Mouse (Mus musculus) lung, embryonic 15.5 days (tissue): Measurements from ENCODE around the gene Hoxd12. TPM values are rescaled to one million over a fixed set of nuclear protein-coding genes. Genes with fewer than 3 reads are reported as not detected.
A peak's percentile ranks its signal among the peaks of the same experiment; 100 is the strongest.

Experiments used
- ATAC-seq: fragments of 200-750 bp; cut with Nextera tagmentation; 2 replicates; pipeline ENCODE4 v1.8.0; 2017; ENCODE audit warnings: moderate number of reproducible peaks, borderline replicate concordance; ENCODE audit not compliant: low FRiP score, low TSS enrichment; ENCODE audit errors: extremely low read depth
- H3K27ac ChIP-seq: fragments of 300-500 bp; sonication (generic); 2 replicates; pipeline ENCODE4 v1.5.1; 2015; ENCODE audit warnings: moderate library complexity, mild to moderate bottlenecking, inconsistent platforms
- H3K27me3 ChIP-seq: fragments of 300-500 bp; sonication (generic); 2 replicates; pipeline ENCODE4 v1.6.1; 2015; ENCODE audit warnings: inconsistent platforms
- H3K36me3 ChIP-seq: fragments of 300-500 bp; sonication (generic); 2 replicates; pipeline ENCODE4 v1.6.1; 2015; ENCODE audit warnings: inconsistent platforms
- H3K4me1 ChIP-seq: fragments of 300-500 bp; sonication (generic); 2 replicates; pipeline ENCODE4 v1.6.1; 2015; ENCODE audit warnings: inconsistent platforms
- H3K4me2 ChIP-seq: fragments of 300-500 bp; sonication (generic); 2 replicates; pipeline ENCODE4 v1.6.1; 2015; ENCODE audit warnings: inconsistent platforms, mild to moderate bottlenecking, moderate library complexity
- H3K4me3 ChIP-seq: fragments of 300-500 bp; sonication (generic); 2 replicates; pipeline ENCODE4 v1.5.1; 2015; ENCODE audit warnings: mild to moderate bottlenecking, inconsistent platforms
- H3K9ac ChIP-seq: fragments of 300-500 bp; sonication (generic); 2 replicates; pipeline ENCODE4 v1.6.1; 2015; ENCODE audit warnings: inconsistent platforms
- H3K9me3 ChIP-seq: fragments of 300-500 bp; sonication (generic); 2 replicates; pipeline ENCODE4 v1.6.1; 2016; ENCODE audit warnings: inconsistent platforms
- WGBS: fragments of 180-500 bp; shearing (Covaris S2); methylation state at CpG from one replicate; pipeline ENCODE4 v1.1.7; 2015; 5-methylcytosine and 5-hydroxymethylcytosine counted together
- polyA plus RNA-seq: library from polyadenylated mRNA; unstranded; fragments of >200 nt; fragmentation: Nextera tagmentation; extraction: Ambion mirVana; gene quantifications from 2 replicates; pipeline ENCODE4 v1.2.1, GENCODE M21; 2015

The Hoxd12 gene
- polyA plus RNA-seq, 1 experiment from 2014 or later: not detected

- no peaks in the 10 kb centered on the region for H3K9me3 ChIP-seq
- H3K4me2 ChIP-seq: no peak overlapping the region
- WGBS: 3% methylated on average over 62 of the region's 62 CpGs
- H3K9ac ChIP-seq: no peak overlapping the region
- H3K36me3 ChIP-seq: no peaks in the 10 kb centered on the region
- peaks cover 26% of the 10 kb centered on the region for H3K4me1 ChIP-seq
- H3K27ac ChIP-seq: no peak overlapping the region
- no peak for ATAC-seq
- peak overlapping the region; percentile 8; the same call in 1 of the 2 replicates for H3K4me3 ChIP-seq
- H3K27me3 ChIP-seq: peaks cover 91% of the 10 kb centered on the region
Measured at GRCm38 (mm10) chr2:74657251-74658023, 17.4 kb upstream of the Hoxd12 start.

- no peak for ATAC-seq
- H3K9ac ChIP-seq: no peak overlapping the region
- peaks cover 26% of the 10 kb centered on the region for H3K4me1 ChIP-seq
- peaks cover 96% of the 10 kb centered on the region for H3K27me3 ChIP-seq
- no peak overlapping the region for H3K4me2 ChIP-seq
- WGBS: 3% methylated on average over 15 of the region's 15 CpGs
- H3K9me3 ChIP-seq: no peaks in the 10 kb centered on the region
- H3K4me3 ChIP-seq: peak overlapping the region; percentile 8; the same call in 1 of the 2 replicates
- no peaks in the 10 kb centered on the region for H3K36me3 ChIP-seq
- no peak overlapping the region for H3K27ac ChIP-seq
Measured at GRCm38 (mm10) chr2:74658024-74658666, 16.7 kb upstream of the Hoxd12 start.

GRCm38 (mm10) chr2:74658667-74659371 lies 16.0 kb upstream of the Hoxd12 start:
- ATAC-seq: no peak
- H3K4me2 ChIP-seq: no peak overlapping the region
- 1% methylated on average over 47 of the region's 47 CpGs for WGBS
- H3K4me3 ChIP-seq: no peak overlapping the region
- peaks cover 26% of the 10 kb centered on the region for H3K4me1 ChIP-seq
- no peaks in the 10 kb centered on the region for H3K36me3 ChIP-seq
- no peak overlapping the region for H3K9ac ChIP-seq
- no peak overlapping the region for H3K27ac ChIP-seq
- H3K27me3 ChIP-seq: peaks cover 99% of the 10 kb centered on the region
- H3K9me3 ChIP-seq: no peaks in the 10 kb centered on the region

GRCm38 (mm10) chr2:74659507-74660005 lies 15.3 kb upstream of the Hoxd12 start, which contains the start of gene Evx2:
TSS of gene Evx2 (minus strand) at chr2:74659557.
- H3K36me3 ChIP-seq: no peaks in the 10 kb centered on the region
- peaks cover 99% of the 10 kb centered on the region for H3K27me3 ChIP-seq
- H3K4me3 ChIP-seq: no peak within 1 kb of the TSS
- no peak within 1 kb of the TSS for H3K4me2 ChIP-seq
- H3K9me3 ChIP-seq: no peaks in the 10 kb centered on the region
- WGBS: 2% methylated on average over 28 of the region's 28 CpGs
- no peak within 1 kb of the TSS for H3K27ac ChIP-seq
- no peak for ATAC-seq
- no peak within 1 kb of the TSS for H3K9ac ChIP-seq
- H3K4me1 ChIP-seq: peaks cover 26% of the 10 kb centered on the region

DNA sequence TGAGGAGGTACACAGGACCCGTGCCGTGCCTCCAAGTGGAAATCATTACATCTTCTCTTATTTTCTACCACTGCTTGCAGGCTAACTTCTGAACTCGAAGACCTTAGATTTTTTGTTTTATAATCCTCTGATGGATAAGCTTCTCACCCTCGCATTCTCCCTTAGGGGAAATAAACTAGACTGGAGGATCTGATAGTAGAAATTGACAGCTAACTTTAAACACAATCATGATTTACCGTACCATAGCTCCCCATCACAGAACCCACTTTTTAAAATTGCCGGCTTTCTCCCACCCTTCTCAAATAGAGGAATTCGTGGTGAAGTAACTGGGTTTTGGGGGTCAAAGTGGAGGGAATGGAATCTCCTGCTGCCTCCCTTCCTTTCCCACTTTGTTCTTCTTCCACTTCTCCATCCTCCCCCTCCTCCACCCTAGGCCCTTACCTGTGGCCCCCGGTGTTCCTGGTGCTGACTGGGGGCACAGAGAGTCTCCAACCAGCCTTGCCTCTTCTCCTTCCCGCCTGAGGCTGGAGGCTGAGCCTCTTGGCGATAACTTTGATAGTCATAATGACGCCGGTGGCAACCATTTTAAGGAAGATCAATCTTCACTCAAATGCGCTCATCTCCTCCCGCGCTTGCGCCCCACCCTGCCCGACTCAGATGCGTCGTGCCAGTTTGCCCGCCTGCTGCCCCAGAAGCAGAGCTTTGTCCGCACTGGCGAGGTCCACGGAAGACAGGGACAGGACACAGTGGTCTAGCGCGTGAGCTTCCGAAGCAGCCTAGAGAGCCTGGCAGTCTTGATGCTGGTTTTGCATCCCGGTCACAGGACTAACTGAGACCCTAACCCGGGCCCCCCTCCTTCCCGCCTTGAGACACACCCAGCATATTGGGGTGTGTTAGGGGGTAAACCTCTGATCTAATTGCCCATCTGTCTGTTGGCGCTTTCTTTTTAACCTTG lies 14.1 kb upstream of the Hoxd12 start:
- H3K9ac ChIP-seq: no peak overlapping the region
- peaks cover 21% of the 10 kb centered on the region for H3K4me1 ChIP-seq
- H3K9me3 ChIP-seq: no peaks in the 10 kb centered on the region
- peaks cover 99% of the 10 kb centered on the region for H3K27me3 ChIP-seq
- 2% methylated on average over 30 of the region's 30 CpGs for WGBS
- no peak overlapping the region for H3K27ac ChIP-seq
- H3K4me2 ChIP-seq: no peak overlapping the region
- no peak overlapping the region for H3K4me3 ChIP-seq
- no peak for ATAC-seq
- H3K36me3 ChIP-seq: no peaks in the 10 kb centered on the region

DNA sequence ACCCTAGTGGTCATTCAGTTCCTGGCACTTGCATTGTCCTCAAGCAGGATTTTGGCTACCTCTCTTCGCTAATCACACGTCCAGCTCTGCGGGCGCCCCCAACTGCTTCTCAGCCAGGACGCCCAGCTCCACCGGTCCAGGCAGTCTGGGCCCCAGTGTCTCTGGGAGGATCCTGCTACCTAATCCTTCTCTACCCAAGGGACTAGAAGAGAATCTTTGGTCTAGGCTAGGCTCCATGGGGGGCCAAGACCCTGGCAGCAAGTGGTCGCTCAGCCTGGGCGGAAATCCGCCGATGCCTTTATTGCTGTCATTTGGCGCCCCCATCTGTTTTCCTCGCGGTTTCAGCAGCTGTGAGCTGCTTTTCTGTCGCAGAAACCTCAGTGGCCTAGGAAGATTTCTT lies 13.1 kb upstream of the Hoxd12 start:
- peak overlapping the region; percentile 40; the same call in 1 of the 2 replicates for H3K4me2 ChIP-seq
- ATAC-seq: no peak
- no peak overlapping the region for H3K27ac ChIP-seq
- no peaks in the 10 kb centered on the region for H3K36me3 ChIP-seq
- H3K9ac ChIP-seq: no peak overlapping the region
- peaks cover 16% of the 10 kb centered on the region for H3K4me1 ChIP-seq
- peaks cover 99% of the 10 kb centered on the region for H3K27me3 ChIP-seq
- peak overlapping the region; percentile 16; the same call in 1 of the 2 replicates for H3K4me3 ChIP-seq
- under 1% methylated on average over 14 of the region's 14 CpGs for WGBS
- no peaks in the 10 kb centered on the region for H3K9me3 ChIP-seq

DNA sequence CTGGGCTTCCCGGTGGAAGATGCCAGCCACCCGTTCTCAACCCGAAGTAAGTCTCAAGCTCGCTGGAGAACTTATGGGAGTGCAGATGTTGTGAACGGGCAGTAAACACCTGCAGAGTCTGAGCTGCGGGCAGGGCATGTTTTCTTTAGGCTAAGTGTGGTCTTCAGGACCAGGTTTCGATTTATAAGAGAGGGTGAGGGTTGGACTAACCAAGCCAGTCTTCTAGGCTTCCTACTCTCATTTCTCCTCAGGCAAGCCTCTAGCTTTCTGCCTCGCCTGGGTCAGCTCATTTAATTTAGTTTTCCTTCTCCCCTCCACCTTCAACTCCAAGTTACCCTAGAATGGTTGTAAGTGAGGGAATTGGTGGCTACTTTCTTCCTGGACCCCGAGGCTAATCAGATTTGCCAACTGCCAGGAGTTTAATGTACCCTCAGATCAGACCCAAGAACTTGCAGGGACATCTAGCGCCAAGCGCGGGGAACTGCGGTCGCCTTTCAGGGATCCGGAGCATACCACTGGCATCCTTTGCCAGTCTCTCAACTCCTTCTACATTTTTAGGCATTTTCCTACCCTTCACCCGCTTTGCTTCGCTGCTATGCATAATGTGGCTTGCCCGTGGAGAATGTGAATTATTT lies 11.4 kb upstream of the Hoxd12 start:
- no peak overlapping the region for H3K9ac ChIP-seq
- H3K9me3 ChIP-seq: no peaks in the 10 kb centered on the region
- no peak for ATAC-seq
- H3K4me3 ChIP-seq: no peak overlapping the region
- no peak overlapping the region for H3K27ac ChIP-seq
- 3% methylated on average over 18 of the region's 18 CpGs for WGBS
- H3K4me2 ChIP-seq: no peak overlapping the region
- H3K36me3 ChIP-seq: no peaks in the 10 kb centered on the region
- peaks cover 97% of the 10 kb centered on the region for H3K27me3 ChIP-seq
- peaks cover 18% of the 10 kb centered on the region for H3K4me1 ChIP-seq

DNA sequence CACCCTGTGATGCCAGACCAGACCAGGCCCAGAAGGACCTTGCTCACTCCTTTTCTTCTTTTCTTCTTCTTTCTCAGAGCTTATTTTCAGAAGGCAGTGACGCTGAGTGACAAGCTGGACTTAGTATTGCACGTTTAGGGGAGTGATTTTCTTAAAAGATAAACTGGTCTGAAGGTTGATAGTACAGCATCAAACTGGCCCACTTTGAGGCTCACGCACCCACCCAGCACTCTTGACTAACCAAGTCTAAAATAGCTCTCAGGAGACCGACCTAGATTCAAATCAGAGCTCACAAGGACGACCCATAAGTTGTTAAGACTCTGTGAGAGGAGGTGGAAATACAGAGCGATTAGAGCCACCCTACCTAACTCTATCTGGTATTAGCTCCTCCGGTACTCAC lies 8.4 kb upstream of the Hoxd12 start:
- Histone ChIP-seq H3K9ac (no peak overlapping the region), H3K36me3 (no peaks in the 10 kb centered on the region), H3K9me3 (no peaks in the 10 kb centered on the region), H3K4me2 (no peak overlapping the region), H3K4me3 (no peak overlapping the region), H3K4me1 (peaks cover 17% of the 10 kb centered on the region), H3K27ac (no peak overlapping the region), H3K27me3 (peaks cover 96% of the 10 kb centered on the region)
- 4% methylated on average over 7 of the region's 7 CpGs for WGBS
- ATAC-seq: no peak

DNA sequence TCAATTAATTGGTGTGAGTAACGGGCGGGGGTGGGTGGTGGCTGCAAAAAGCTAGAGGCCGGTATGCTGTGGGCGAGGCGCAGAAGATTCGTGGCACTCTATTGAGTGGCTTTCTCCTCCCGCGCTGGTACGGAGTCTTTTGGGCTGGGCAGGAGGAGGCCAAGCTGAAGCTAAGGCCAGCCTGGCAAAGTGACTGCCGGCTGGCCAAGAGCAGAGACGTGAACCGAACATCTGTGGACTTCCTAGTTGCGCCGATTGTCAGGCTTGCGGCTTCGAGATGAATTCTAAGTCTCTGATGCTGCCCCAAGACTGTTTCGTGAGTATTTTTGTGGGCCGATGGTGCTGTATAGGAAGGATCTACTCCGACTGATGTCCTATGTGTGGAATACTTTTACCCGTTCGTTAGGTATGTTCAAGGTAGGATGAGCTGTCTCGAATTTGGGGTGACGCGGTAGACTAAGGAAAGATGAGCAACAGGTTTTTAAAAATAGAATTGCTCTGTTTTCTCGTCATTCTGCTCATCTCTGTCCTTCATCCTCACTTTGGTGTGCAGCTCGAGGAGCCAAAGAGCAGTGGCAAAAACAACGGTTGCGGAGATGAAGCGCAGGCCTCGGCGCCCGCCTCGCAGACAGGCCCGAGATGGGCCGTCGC lies 7.5 kb upstream of the Hoxd12 start:
- no peak overlapping the region for H3K4me3 ChIP-seq
- H3K27ac ChIP-seq: no peak overlapping the region
- 2% methylated on average over 36 of the region's 36 CpGs for WGBS
- H3K27me3 ChIP-seq: peaks cover 96% of the 10 kb centered on the region
- ATAC-seq: 0 out of 2 replicates have a peak, but pooled peaks have one; percentile 14
- peak overlapping the region; percentile 78 for H3K4me2 ChIP-seq
- no peak overlapping the region for H3K9ac ChIP-seq
- H3K9me3 ChIP-seq: no peaks in the 10 kb centered on the region
- no peaks in the 10 kb centered on the region for H3K36me3 ChIP-seq
- H3K4me1 ChIP-seq: peaks cover 12% of the 10 kb centered on the region

GRCm38 (mm10) chr2:74667842-74668357 lies 6.9 kb upstream of the Hoxd12 start, which contains the start of gene Hoxd13:
TSS of gene Hoxd13 (plus strand) at chr2:74668310.
- H3K4me2 ChIP-seq: peak within 1 kb of the TSS; percentile 78
- peak within 1 kb of the TSS; percentile 39 for H3K4me3 ChIP-seq
- no peak within 1 kb of the TSS for H3K9ac ChIP-seq
- ATAC-seq: peak; percentile 81; the same call in 1 of the 2 replicates
- no peak within 1 kb of the TSS for H3K27ac ChIP-seq
- H3K9me3 ChIP-seq: no peaks in the 10 kb centered on the region
- WGBS: 0% methylated on average over 14 of the region's 51 CpGs
- peaks cover 96% of the 10 kb centered on the region for H3K27me3 ChIP-seq
- H3K36me3 ChIP-seq: no peaks in the 10 kb centered on the region
- peaks cover 17% of the 10 kb centered on the region for H3K4me1 ChIP-seq
